Mouse (Mus musculus) thymus, adult 18-20 months (tissue): Measurements from ENCODE around the gene 1700014D04Rik.
A peak's percentile ranks its signal among the peaks of the same experiment; 100 is the strongest.
"Not testable (repeated sequence)": the region's sequence is repeated elsewhere in the genome, so short reads cannot be mapped to it uniquely, and the experiment has no call there.

Experiments
- DNase-seq, 2 experiments: peaks; one replicate each; pipeline ENCODE4 v3.0.0; 2022; ENCODE audit warnings: mixed read lengths in 2 of 2

Gene 1700014D04Rik

DNA sequence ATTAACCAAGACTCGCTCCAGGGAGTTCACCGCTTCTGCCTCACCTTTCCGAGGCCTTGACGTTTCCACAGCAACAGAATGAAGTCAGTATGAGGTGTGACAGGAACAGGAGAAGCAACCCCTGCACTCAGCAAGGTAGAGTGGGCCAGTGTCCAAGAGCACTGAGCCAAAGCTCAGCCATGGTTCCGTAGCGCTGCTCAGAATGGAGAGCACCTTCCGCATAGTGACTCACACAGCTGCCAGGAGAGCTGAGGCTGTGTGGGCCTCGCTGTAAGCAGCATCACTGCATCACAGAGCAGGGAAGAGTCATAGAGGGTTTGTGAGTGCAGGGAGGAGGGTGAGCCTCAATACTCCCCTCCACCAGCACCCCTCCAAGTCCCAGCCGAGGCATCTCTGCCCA is at the start of gene 1700014D04Rik:
TSS of gene 1700014D04Rik (minus strand) at position 42 of the 400 bp plus-strand sequence.
- DNase-seq: no peak

- DNase-seq: no peak
These were observed 49.4 kb upstream of the 1700014D04Rik start for GRCm38 (mm10) chr13:59795807-59796465.

- DNase-seq: no peak
These were observed 48.2 kb upstream of the 1700014D04Rik start for GRCm38 (mm10) chr13:59794786-59795185.

DNA sequence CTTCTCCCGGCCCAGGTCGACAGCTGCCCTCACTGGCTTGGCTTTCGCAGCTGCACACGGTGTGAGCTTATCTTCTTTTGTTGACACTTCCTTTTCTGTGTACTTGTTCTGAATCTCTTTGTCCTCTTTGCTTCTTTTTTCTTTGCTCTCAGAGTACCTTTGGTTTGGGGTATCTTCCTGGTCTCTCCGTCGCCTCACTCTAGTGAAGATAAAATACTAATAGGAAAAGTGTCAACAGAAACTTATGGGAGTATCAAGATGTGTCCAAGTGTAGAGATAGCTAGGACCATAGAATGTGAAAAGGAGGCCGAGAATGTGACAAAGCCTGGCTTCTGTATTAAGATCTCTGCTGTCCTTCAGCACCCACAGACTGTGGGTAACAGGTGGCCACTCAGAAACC is 35.6 kb upstream of the 1700014D04Rik start, which contains the start of gene Gm49354:
TSS of gene Gm49354 (minus strand) at position 101 of the 400 bp plus-strand sequence.
- no peak for DNase-seq

GRCm38 (mm10) chr13:59779744-59780264 is 33.3 kb upstream of the 1700014D04Rik start:
- DNase-seq: not testable (repeated sequence)

GRCm38 (mm10) chr13:59779213-59779612 is 32.7 kb upstream of the 1700014D04Rik start:
- no peak for DNase-seq

GRCm38 (mm10) chr13:59775168-59775567 is 28.6 kb upstream of the 1700014D04Rik start:
- DNase-seq: no peak

DNA sequence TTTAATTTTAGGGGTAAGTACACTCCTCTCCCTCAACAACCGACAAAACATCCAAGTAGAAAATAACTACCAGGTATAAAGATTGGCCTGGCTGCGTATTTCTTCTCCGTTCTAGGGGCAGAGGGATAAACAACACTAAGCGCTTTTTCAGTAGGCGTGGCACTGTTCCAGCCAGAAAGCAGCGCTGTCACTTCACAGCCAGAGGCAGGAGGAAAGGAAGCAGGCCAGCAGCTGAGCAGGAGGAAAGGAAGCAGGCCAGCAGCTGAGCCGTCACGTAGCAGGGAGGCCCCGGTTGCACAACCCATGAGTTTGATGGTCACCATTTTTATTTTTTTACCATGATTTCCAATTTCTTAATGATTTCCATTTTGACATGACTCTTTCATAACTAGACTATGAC is 24.7 kb upstream of the 1700014D04Rik start:
- peak; percentile 11 to 28 for DNase-seq

DNA sequence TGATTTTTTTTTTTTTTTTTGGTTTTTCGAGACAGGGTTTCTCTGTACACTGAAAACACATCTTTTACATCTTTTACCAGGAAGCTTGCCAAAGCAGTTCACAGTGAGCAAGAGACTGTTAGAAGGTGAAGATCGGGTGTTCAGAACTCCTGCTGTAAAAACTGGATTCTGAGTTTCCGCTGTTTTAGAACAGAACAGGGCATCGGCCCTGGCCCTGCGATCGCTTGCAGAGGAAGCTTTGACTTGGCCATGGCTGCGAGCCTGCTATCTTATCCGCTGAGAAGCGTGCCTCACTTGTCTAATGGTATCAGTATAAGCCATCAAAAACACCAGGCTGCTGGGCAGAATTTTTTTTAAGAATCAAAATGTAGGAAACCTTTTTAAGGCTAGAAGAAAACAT is 24.3 kb upstream of the 1700014D04Rik start:
- DNase-seq: no peak

DNA sequence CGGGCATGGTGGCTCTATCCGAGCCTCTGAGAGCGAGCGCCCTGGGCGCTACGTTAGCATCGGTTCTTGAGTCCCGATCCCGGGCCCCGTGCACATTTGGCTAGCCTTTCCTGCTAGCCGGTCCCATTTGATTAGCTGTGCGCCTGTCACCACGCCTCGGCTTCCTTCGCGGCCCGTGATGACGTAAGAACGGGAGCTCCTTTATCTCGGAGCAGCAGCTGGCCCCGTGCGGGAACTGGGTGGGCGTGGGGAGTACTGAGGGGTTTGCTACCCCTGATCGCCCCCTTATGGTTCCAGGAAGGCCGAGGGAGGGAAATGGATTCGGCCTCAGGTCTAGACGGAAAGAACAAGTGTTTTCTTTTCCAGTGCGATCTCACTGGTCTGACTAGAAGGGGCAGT is 23.6 kb upstream of the 1700014D04Rik start:
- peak; percentile 79 to 88 for DNase-seq

DNA sequence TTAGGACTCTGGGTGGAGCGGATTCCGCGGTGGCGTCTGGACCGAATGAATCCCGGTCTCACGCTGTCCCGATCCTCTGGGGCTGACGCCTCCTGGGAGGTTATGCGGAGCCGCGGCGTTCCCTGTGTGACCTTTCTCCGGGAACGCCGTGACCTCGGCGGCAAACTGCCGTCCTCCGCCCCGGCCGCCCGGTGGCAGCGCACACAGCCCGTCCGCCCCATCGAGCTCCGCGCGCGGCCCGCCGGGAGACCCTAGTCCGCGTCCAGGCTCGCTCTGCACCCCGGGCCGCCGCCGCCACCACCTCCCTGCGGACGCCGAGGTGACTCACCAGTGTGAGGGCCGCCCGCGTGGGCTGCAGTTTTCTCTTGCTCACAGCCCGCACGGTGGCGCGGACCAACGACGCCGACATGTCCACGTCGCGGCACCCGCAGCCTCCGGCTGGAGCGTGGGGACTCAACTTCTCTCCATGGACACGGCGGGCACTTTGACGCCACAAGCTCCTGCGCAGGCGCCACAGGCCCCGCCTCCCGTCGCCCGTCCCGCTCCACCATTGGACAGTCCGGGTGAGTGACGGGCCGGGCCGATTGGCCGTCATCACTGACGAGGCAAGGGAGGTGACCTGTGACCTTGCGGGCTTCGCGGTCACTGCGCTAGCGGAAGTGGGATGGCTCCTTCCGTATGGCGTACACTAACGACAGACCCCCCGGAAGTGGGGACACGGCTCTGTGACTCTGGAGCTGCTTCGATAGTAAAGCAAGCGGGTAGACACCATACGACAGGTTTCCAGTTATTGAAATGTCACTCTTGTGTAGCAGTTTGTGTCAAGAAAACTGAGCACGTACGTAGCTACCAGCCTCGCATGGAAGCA is 23.0 kb upstream of the 1700014D04Rik start, which contains the start of gene Isca1:
TSS of gene Isca1 (minus strand) at position 515 of the 868 bp plus-strand sequence.
- DNase-seq: peak; percentile 98

- DNase-seq: no peak
These were observed 22.0 kb upstream of the 1700014D04Rik start for GRCm38 (mm10) chr13:59768531-59768930.

GRCm38 (mm10) chr13:59766786-59767515 is 20.4 kb upstream of the 1700014D04Rik start:
- DNase-seq: no peak

DNA sequence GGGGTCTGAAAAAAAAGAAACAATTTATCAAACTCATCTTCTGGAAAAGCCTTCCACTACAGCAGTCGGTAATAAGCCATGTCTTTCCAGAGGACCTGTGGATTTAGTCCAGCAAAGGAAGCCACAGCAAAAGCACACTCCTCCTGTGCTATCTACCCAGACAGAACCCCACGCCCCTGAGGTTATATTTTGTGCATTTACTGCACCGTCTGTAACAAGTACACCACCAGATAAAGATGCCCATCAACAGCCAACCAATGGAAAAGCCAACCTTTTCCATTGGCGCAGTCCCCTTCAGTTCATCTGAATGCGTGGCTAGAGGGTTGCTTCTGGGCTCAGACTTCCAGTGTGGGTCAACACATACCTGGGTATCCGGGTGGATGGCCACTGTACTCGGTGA is 16.2 kb upstream of the 1700014D04Rik start:
- DNase-seq: no peak

GRCm38 (mm10) chr13:59756906-59757305 is 10.4 kb upstream of the 1700014D04Rik start:
- DNase-seq: no peak

GRCm38 (mm10) chr13:59750310-59750709 is 3.8 kb upstream of the 1700014D04Rik start:
- no peak for DNase-seq

DNA sequence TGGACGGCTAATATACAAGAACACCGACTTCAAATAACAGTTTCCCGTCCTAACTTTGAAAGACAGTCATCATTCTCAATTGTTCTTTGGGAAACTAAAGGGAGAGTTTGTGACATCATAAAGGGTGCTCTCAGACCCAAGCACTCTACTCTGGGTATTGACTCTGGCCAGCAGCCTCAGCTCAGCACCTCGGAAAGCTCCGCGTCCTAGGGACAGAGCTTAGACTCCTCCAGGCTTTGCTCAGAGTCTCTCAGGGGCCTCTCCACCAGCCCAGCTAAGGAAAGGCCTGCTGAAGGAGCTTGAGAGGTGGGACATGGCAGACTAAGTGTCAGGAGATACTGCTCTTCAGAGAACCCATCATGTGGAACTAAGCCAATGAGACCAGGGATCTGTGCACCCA is 388 bp downstream of the 1700014D04Rik start:
- DNase-seq: no peak

DNA sequence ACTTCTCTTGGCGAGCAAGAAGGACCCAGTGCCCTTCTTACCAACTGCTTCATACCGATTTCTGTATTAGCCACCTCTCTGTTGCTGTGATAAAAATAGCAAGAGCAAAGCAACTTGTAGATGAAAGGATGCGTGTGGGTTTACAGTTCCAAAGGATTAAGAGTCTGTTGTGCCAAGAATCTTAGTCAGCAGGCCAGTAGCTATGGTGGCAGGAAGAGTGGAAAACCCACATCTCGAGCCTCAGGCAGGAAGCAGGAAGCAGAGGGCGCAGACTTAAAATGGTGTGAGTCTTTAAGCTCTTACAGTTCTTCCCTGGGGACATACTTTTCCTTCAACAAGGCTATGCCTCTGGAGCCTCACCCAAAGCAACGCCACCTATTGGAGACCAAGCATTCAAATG is 1.1 kb downstream of the 1700014D04Rik start:
- no peak for DNase-seq

GRCm38 (mm10) chr13:59741697-59742096 is 4.9 kb downstream of the 1700014D04Rik start:
- no peak for DNase-seq

GRCm38 (mm10) chr13:59741096-59741495 is 5.5 kb downstream of the 1700014D04Rik start:
- DNase-seq: no peak

DNA sequence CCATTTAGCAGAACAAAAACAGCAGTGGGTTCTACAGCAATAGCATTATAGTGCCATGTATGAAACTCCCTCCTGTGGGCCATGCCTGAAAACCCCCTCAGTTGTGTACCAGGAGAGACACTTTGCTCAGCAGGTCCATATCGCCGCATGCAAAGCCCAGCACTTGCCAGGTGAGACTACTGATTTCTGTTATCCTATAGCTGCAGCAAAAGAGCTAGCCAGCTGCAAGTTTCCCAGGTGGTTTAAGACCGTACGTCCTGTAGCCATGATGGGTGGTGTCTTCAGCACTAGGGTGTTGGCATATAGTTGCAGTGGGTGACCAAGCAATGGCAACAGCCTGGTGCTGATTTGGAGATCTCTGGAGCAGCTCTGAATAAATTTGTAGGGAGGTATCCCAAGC is 7.2 kb downstream of the 1700014D04Rik start:
- no peak for DNase-seq

- DNase-seq: no peak
These were observed 8.1 kb downstream of the 1700014D04Rik start for GRCm38 (mm10) chr13:59738455-59738854.

- DNase-seq: no peak
These were observed 11.4 kb downstream of the 1700014D04Rik start for GRCm38 (mm10) chr13:59735190-59735589.
